Mouse (Mus musculus) spleen, adult 2 months (tissue): ENCODE results near the gene Ranbp10.

ENCODE experiments used
- CTCF ChIP-seq: fragments of 200-500 bp; IDR thresholded peaks from 2 replicates; pipeline ENCODE4 v1.5.1; 2011; ENCODE audit warnings: mild to moderate bottlenecking, inconsistent platforms; ENCODE audit not compliant: insufficient read depth, insufficient read length, insufficient replicate concordance; ENCODE audit errors: extremely low read depth
- POLR2A ChIP-seq: fragments of 200-500 bp; IDR thresholded peaks from 2 replicates; pipeline ENCODE4 v1.6.1; 2011; ENCODE audit warnings: low read depth, low read length, inconsistent platforms

GRCm38 (mm10) chr8:105788927-105789326 is 38.2 kb downstream of the Ranbp10 start:
- TF ChIP-seq CTCF (no peak), POLR2A (no peak)
